Mouse (Mus musculus) adrenal gland, postnatal 4 days (tissue): ENCODE measurements around the gene Speer2. TPM values are rescaled to one million over a fixed set of nuclear protein-coding genes. Genes with fewer than 3 reads are reported as not detected.

ENCODE experiments used
- DNase-seq, 2 experiments: peaks; one replicate each; pipeline ENCODE4 v3.0.0; 2021 to 2022; ENCODE audit warnings: low spot score in 2 of 2, mixed read lengths in 2 of 2
- long read RNA-seq, 2 experiments: library from polyadenylated mRNA; stranded (forward); transcript quantifications; one replicate each; pipeline ENCODE4 v2.0.0; 2021
- total RNA-seq, 2 experiments: library from RNA; stranded (reverse); gene quantifications; 2 replicates each; pipeline ENCODE4 v1.2.3; 2021

Speer2 gene
- total RNA-seq, result not detected
- long read RNA-seq, experiment 1, result 0 reads
- long read RNA-seq, experiment 2, result 0 reads

DNA sequence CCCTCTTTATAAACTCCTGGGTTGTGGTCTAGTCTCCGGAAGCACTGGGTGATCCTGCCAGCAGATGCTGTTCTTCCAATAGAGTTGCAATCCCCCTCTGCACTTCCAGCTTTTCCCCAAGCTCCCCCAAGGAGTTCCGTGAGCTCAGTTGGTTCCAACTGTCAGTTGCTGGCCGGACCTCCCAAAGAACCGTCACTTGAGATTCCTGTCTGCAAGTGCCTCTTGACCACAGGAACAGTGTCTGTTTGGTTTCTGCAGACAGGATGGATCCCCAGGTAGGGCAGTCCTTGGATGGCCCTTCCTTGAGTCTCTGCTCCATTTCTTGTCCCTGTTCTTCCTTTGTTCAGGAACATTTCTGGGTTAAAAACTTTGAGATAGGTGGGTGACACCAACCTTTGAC lies at the start of gene Speer2:
Gene Speer2, minus strand, starts transcription at position 101 of the 400 bp plus-strand sequence.
- no peak for DNase-seq

DNA sequence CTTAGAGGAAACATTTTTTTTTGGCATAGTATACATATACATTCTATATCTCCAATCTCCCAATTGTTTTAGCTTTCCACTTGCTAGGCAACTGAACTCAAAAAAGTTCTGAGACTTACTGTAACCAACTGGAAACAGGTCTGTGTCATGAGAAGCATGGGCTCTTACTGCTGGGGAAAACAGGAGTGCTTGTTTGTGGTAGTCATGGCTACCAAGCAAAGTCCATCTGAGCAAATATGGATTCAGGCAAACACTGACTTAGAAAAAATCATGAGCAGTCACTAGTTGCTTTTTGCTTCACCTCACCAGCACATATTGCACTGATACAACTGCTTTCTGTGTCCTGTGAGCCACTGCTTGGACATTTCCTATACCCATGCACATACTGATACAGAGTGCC lies 40.8 kb upstream of the Speer2 start:
- no peak for DNase-seq

DNA sequence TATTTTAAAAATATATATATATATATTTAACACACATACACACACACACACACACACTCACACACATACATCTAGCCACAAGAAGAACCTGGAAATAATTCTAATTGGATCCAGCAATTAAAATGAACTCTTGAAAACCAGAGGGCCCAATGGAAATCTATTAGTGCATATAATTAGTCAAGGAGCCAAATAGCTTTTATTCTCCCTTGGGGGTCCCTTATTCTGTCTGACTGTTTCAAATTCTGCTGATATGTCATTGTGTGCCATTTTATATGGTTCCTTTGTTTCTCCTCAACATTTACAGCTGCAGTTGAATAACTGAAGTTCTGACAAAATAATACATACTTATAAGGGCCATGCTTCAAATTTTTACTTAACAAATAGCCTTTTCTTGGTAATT lies 17.2 kb upstream of the Speer2 start:
- DNase-seq, result no peak

DNA sequence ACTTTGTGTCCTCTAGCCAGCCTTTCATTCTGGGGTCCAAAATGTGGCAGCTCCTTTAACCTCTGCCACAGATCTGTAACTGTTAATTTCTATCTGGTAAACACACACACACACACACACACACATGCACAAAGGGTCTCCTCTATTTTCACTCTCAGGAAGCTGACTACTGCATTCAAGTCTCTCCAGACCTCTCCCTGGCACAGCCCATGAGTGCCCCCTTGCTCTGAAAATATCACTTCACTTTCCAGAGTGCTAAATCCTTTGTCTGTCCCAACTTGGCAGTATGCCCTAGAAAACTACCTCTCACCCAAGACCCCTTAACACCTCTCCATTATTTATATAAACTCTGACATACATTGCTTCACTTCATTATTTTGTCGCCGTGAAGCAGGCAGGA lies 26.9 kb downstream of the Speer2 start:
- DNase-seq, result no peak

DNA sequence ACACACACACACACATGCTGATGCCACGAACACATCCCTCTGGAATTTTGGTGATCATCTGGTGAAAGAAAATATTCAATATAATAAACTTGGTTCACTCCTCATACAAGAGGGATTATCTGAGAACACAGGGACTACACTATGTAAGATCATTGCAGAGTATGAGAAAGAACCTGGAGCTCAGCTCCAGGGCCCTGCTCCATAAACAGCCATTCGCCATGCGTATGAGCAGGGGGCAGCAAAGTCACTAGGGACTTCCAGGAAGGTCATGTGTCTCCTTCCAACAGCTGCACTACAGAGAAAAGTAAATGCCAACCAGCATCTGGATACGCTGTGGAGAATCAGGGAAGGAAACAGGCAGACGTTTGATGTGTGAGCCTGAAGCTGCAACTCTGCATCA lies 49.9 kb downstream of the Speer2 start:
- DNase-seq, result no peak
